Mouse (Mus musculus): ENCODE results near the gene Gm11020. TPM values are rescaled to one million over a fixed set of nuclear protein-coding genes. Genes with fewer than 3 reads are reported as not detected.
"Not testable (repeated sequence)": the region's sequence is repeated elsewhere in the genome, so short reads cannot be mapped to it uniquely, and the experiment has no call there.

Gm11020 gene
- not detected for total RNA-seq (2021)

DNA sequence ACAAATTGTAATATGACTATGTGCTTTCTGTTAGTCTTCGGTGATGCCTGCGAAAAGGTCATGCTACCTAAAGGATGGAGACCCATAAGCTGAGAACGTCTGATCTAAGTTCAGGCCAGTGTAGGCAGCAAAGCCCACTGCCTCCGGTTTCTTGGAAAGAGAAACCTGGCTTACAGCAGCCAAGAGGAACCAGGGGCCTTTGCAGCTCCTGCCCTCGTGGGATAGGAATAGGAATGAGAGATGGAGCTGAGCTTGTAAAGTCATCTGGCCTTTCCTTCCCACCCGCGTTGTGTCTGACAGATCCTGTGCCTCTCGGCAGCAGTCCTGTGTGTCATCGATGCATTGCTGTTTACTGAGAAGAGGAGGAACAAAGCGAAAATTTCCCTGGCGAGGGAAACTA, at the start of gene Gm11020:
Gene Gm11020 (plus strand): TSS at position 301 of the 400 bp plus-strand sequence.
- intact Hi-C loops (cut with DNase I); DNase-seq (ENCODE audit: low spot score in 2 of 2): not testable (repeated sequence)

GRCm38 (mm10) chr8:104293081-104293480, 28.3 kb upstream of the Gm11020 start, which contains the start of gene Cmtm2a:
TSS of gene Cmtm2a (minus strand) at chr8:104293181.
- DNase-seq (ENCODE audit: low spot score in 2 of 2); intact Hi-C loops (cut with DNase I): not testable (repeated sequence)

GRCm38 (mm10) chr8:104294396-104294795, 27.0 kb upstream of the Gm11020 start:
- DNase-seq (ENCODE audit: low spot score in 2 of 2), result no peak
- intact Hi-C loops (cut with DNase I), result no loop called here

DNA sequence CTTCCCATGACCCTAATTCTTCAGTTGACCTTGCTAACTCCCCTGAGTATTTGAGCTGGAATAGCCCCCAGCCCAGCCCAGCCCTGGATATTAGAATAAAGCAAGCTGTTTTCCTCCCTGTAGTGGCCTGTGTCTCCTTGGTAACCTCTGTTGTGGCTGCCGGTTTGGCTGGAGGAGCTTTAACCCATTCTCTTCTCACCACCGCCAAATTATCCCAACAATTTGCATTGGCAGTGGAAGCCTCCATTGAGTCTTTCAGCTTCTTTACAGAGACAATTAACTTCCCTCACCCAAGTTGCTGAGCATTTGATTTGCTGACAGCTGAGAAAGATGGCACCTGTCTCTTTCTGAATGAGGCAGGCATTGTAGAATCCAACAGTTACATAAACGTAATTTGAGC, 19.8 kb upstream of the Gm11020 start:
- intact Hi-C loops (cut with DNase I); DNase-seq (ENCODE audit: low spot score in 2 of 2): not testable (repeated sequence)

GRCm38 (mm10) chr8:104302536-104302935, 18.8 kb upstream of the Gm11020 start:
- intact Hi-C loops (cut with DNase I); DNase-seq (ENCODE audit: low spot score in 2 of 2): not testable (repeated sequence)

GRCm38 (mm10) chr8:104304962-104305361, 16.4 kb upstream of the Gm11020 start:
- intact Hi-C loops (cut with DNase I), result no loop called here
- no peak for DNase-seq (ENCODE audit: low spot score in 2 of 2)

GRCm38 (mm10) chr8:104308341-104308740, 13.0 kb upstream of the Gm11020 start:
- intact Hi-C loops (cut with DNase I), result not testable (repeated sequence)

DNA sequence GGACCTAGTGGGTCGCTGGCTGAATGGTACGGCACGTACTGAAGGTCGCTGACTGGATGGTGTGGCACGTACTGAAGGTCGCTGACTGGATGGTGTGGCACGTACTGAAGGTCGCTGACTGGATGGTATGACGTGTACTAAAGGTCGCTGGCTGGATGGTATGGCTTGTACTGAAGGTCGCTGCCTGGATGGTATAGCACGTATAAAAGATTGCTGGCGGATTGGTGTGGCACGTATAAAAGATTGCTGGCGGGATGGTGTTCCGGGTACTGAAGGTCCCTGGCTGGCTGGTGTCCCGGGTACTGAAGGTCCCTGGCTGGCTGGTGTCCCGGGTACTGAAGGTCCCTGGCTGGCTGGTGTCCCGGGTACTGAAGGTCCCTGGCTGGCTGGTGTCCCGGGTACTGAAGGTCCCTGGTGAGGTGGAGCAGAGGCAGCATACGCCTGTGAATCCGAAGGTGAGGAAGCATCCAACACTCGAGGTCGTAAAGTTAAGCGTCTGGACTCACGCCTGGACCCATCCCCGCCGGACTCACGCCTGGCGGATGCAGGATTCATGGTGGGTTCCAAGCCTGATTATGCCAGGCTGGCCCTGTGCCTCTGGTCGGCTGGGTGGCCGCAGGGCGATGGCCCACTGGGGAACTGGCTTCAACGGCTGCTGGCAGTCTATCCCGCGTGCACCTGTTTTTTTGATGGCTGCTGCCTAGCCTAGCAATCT, 11.8 kb upstream of the Gm11020 start, which contains the start of the genes Gm45711 and Cmtm1:
Gene Gm45711 (minus strand): TSS at position 641 of the 715 bp plus-strand sequence.
Gene Cmtm1 (minus strand): TSS at position 705 of the 715 bp plus-strand sequence.
- intact Hi-C loops (cut with DNase I), result not testable (repeated sequence)
- DNase-seq (ENCODE audit: low spot score in 2 of 2), result peak; percentile 12 to 15

More at GRCm38 (mm10) chr8:104308341-104308740, 13.0 kb upstream of the Gm11020 start:
- DNase-seq (ENCODE audit: low spot score in 2 of 2), result not testable (repeated sequence)

- peak in 1 of 2 experiments; percentile 9 for DNase-seq (ENCODE audit: low spot score in 2 of 2)
- intact Hi-C loops (cut with DNase I), result not testable (repeated sequence)
Observed at GRCm38 (mm10) chr8:104312023-104312422, 9.3 kb upstream of the Gm11020 start.

GRCm38 (mm10) chr8:104313311-104313710, 8.1 kb upstream of the Gm11020 start:
- DNase-seq (ENCODE audit: low spot score in 2 of 2), result no peak
- intact Hi-C loops (cut with DNase I), result no loop called here

- DNase-seq (ENCODE audit: low spot score in 2 of 2); intact Hi-C loops (cut with DNase I): not testable (repeated sequence)
Observed at GRCm38 (mm10) chr8:104321930-104322329, 563 bp downstream of the Gm11020 start, which contains the start of gene Cmtm2b. TSS of gene Cmtm2b (plus strand) at chr8:104322230.

DNA sequence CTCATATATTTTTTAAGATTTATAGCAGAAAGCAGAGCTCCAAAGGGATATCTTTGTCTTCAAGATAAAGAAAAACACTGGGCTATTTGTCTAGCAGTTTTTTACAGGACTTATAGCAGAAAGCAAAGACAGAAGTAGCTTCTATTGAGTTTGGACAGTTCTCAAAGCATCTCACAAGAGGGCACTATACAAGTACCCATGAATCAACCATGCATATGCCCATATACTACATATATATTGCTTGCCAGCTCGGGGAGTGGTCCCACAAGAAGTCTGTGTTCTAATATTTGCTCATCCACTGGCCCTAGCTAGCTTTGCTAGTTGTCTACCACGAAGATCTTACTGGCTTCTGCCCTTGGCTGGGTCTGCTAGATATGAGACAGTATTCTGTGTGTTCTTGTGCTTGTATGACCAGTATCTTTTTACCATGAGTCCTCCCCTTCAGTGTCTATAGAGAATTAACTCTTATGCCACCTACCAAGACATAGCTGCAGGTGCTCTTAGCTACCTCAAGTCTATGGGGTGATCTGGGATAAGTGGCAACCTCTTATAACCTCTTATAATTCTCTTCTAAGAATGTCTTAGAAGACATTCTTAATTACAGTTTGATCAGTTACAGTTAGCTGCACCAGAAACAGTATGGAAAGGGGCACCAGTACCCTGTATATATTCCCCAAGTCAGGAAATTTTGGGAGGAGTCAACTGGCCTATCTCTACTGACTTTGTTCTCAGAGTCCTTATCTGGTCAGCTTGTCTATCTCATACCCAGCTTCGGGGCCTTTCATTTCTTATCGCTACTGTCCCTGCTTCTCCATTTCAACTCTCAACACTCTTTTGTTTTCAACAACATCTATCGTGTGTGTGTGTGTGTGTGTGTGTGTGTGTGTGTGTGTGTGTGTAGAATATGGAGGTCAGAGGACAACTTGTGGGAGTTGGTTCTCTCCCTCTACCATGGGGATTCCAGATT, 11.6 kb downstream of the Gm11020 start:
- DNase-seq (ENCODE audit: low spot score in 2 of 2), result no peak
- intact Hi-C loops (cut with DNase I), result no loop called here

DNA sequence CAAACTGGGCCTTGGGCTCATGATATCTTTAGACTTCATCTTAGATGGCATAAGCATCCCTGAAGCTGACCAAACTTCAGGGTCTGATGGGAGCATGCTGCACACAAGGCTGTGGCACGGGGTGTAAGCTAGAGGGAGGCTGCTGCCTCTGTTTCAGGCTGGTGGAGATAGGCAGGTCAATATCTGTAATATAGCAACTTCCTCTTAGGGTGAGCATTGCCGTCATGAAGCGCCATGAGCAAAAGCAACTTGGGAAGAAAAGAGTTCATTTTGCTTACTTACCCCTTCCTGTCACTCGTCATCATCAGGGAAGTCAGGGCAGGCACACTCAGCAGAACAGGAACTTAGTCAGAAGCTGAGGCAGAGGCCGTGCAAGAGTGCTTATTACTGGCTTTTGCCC, 12.4 kb downstream of the Gm11020 start:
- DNase-seq (ENCODE audit: low spot score in 2 of 2), result no peak
- intact Hi-C loops (cut with DNase I), result no loop called here

DNA sequence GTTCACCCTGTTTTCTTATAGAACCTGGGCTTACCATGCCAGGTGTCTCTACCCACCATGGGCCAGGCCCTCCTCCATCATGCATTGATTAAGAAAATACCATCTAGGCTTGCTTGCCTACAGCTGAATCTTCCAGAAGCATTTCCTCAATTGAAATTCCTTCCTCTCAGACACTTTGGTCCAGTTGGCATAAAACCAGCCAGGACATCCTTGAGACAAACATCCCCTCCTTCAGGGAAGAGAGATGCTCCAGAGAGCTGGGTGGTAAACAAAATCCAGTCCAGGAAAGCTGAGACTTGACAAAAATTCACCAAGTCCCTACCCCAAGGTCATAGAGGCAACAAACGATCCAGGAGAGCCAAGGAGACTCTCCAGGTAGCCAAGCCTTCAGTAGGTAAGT, 12.8 kb downstream of the Gm11020 start:
- DNase-seq (ENCODE audit: low spot score in 2 of 2), result no peak
- intact Hi-C loops (cut with DNase I), result no loop called here

DNA sequence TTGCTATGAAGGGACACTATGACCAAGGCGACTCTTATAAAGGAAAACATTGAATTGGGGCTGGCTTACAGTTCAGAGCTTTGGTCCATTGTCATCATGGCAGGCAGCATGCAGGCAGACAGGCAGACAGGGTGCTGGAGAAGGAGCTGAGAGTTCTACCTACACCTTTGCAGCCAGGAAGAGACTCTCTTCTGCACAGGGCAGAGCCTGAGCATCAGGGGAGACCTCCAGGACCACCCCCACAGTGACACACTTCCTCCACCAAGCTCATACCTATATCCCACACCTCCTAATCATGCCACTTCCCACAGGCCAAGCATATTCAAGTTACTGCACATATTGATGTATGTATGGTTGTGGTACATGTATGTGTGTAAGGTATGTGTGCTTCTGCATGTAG, 15.4 kb downstream of the Gm11020 start:
- intact Hi-C loops (cut with DNase I), result no loop called here
- DNase-seq (ENCODE audit: low spot score in 2 of 2), result no peak

GRCm38 (mm10) chr8:104337890-104338289, 16.5 kb downstream of the Gm11020 start:
- DNase-seq (ENCODE audit: low spot score in 2 of 2), result no peak
- intact Hi-C loops (cut with DNase I), result no loop called here

DNA sequence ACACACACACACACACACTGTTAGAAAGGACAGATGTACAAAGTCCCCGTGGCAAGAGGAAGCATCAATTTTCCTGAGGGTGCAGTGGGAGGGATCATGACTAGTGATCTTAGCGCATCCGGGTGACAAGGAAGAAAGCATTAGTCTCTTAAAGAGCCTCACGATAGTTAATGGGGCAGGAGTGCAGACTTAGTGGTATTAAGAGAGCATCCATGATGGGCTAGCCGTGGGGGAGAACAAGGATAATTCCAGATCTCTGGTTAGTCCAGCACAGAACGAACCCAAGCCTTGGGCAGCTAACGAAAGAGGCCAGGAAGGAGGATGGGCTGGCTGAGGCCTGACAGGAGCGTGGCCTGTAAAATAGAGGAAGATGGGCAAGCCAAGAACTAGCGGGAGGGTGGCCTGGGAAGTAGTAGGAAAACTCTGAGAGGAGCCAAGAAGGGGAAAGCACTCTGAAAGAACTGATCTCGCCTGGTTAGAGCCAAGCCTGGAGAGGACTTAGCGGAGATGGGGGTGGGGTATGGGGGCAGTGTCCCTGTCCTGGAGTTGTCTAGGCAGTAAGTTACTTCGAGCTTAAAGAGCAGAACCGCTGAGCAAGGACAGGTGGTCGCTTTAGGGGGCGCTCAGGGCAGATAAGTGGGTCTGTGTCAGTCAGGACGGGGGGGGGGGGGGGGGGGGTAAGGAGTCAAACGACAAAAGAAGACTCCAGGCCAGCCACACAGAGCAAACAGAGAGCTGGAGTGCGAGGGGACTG, 18.0 kb downstream of the Gm11020 start, which contains the start of gene Cmtm3:
Gene Cmtm3 (plus strand): TSS at position 182 of the 754 bp plus-strand sequence.
- intact Hi-C loops (cut with DNase I), result no loop called here
- DNase-seq (ENCODE audit: low spot score in 2 of 2), result no peak

GRCm38 (mm10) chr8:104339983-104340232, 18.5 kb downstream of the Gm11020 start:
- DNase-seq (ENCODE audit: low spot score in 2 of 2), result no peak
- intact Hi-C loops (cut with DNase I), result loop anchor here (5.0 to 10.0 kb wide), 5 partner anchors 62 to 232 kb away; partner anchors contain the start of gene Cklf
